In genomic region chr2:145233547-145234398, GRCm38 (mm10) we compare ENCODE assay signal across 8 mouse cellular contexts.
A peak's percentile ranks its signal among the peaks of the same experiment; 100 is the strongest.
DNase-seq lines count a peak whose midpoint lies in the region; ATAC-seq lines count a peak whose summit lies in the region.

No protein-coding gene starts in this region.

- H3K4me1 ChIP-seq in lung, embryonic 15.5 days, result peaks cover 29% of the 10 kb centered on the region

- H3K27ac ChIP-seq in lung, embryonic 15.5 days, result peak overlapping the region; percentile 89

- H3K4me2 ChIP-seq in lung, embryonic 15.5 days, result peak overlapping the region; percentile 20

- 14% methylated on average over 6 of the region's 7 CpGs for WGBS in lung, embryonic 15.5 days

- no peaks in the 10 kb centered on the region for H3K9me3 ChIP-seq in lung, embryonic 15.5 days

- peak; percentile 27 for DNase-seq in embryo, embryonic 10 days (ENCODE audit: low spot score)
- no peak for DNase-seq in embryo, embryonic 11 days
- DNase-seq in NIH3T3 (ENCODE audit: low read depth), result peak; percentile 13
- peak; percentile 33 to 63 for DNase-seq in frontal cortex, postnatal 10 days (ENCODE audit: low spot score in 2 of 2)
- peak; percentile 37 for DNase-seq in heart, postnatal 25 days (ENCODE audit: low spot score)
- peak; percentile 27 for DNase-seq in layer of hippocampus, adult 9-10 months (ENCODE audit: low spot score)
- peak; percentile 35 for DNase-seq in telencephalon, adult 2 months (ENCODE audit: low read depth, low spot score)

- ATAC-seq in lung, embryonic 15.5 days (ENCODE audit: borderline replicate concordance, extremely low read depth, low FRiP score, low TSS enrichment), result peak; percentile 83

- no peak overlapping the region for H3K9ac ChIP-seq in lung, embryonic 15.5 days

- H3K36me3 ChIP-seq in lung, embryonic 15.5 days, result no peaks in the 10 kb centered on the region

- intact Hi-C loops in heart, postnatal 25 days (cut with DNase I), result no loop called here

- H3K4me3 ChIP-seq in lung, embryonic 15.5 days, result no peak overlapping the region

- H3K27me3 ChIP-seq in lung, embryonic 15.5 days, result no peaks in the 10 kb centered on the region
